Mouse (Mus musculus): ENCODE measurements around the gene Olfr1198.

Gene Olfr1198

GRCm38 (mm10) chr2:88751270-88751669 is at the start of gene Olfr1198:
Olfr1198 (minus strand) TSS chr2:88751370.
- no peak for DNase-seq

- no peak for DNase-seq
Measured at GRCm38 (mm10) chr2:88792736-88793135, 41.6 kb upstream of the Olfr1198 start, which contains the start of gene Olfr1201. Olfr1201 (plus strand) TSS chr2:88793036.

DNA sequence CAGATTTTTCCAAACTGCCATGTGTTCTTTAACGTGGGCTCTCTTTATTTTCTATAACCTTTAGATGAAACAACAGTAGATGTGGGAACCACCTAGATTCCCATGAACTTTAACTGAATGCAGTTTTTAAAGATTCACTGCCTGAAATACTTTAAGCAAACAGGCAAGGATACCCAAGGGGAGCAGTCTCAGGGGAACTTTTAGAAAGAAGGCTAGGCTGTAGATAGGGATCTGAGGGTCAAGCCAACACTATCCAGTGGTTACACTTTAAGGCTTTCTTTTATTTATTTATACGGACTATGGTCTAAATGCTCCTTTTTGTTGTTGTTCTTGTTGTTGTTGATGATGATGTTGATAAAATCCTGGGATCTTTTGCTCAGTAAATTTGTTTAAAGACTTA is 19.2 kb upstream of the Olfr1198 start, which contains the start of gene Olfr1200:
Olfr1200 (minus strand) TSS at position 101 of the 400 bp plus-strand sequence.
- DNase-seq = no peak

DNA sequence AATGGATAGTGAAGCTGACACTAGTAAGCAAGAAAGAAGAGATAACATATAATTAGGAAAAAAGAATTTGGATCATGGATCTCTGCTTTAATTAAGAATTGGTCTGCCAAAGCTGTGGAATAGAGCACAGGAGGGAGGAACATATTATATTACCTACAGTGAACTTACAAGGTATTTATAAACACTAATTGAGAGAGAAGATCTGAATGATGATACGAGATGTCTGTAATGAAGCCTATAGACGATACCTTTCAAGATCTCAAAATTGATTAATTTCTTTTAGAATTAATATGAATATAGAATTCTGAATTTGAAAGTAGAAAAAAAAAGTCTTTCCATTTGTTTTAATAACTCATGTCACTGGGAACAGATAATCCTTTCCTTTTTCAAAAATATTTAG is 9.2 kb upstream of the Olfr1198 start, which contains the start of gene Olfr1199:
Olfr1199 (minus strand) TSS at position 101 of the 400 bp plus-strand sequence.
- no peak for DNase-seq

DNA sequence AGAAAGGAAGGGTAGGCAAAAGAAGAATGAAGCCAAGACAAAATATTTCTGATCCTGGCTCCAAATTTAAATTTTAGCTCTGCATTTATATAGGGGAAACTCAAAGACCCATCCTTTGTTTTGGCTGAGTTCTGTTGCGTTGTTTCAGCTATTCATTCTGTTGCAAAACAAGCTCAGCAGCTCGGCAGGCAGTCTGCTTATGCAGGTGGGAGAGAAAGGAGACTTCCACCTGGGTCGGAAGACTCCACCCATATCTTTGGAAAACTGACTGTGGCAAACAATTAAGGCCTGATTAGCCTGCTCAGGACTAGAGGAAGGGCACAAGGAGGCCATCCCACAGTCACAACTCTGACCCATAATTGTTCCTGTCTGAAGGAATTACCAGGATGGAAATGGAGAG is 7.8 kb downstream of the Olfr1198 start:
- DNase-seq = no peak

DNA sequence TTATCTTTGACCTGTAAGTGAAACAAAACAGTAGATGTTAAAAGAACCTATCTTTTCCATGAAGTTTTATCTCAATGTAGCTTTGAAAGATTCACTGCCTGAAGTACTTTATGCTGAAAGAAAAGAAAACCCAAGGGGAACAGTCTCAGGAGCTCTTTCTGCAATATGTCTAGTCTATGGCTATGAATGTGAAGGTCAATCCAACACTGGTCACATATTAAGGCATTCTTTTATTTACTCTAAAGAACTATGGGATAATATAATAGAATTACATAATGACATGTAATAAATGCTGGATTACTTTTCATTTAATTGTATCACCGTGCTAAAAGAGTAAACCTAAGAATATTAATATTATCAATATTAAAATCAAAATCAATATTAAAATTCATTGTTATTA is 18.9 kb downstream of the Olfr1198 start, which contains the start of gene Olfr1197:
Olfr1197 (minus strand) TSS at position 101 of the 400 bp plus-strand sequence.
- DNase-seq = no peak

DNA sequence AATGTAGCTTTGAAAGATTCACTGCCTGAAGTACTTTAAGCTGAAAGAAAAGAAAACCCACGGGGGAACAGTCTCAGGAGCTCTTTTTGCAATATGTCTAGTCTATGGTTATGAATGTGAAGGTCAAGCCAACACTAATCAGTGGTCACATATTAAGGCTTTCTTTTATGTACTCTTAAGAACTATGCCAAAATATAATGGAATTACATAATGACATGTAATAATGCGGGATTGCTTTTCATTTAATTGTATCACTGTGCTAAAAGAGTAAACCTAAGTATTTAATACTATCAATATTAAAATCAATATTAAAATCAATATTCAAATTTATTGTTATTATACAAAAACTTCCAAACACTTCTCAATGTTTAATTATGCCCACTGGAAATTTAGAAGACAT is 46.7 kb downstream of the Olfr1198 start, which contains the start of gene Olfr1196:
Olfr1196 (minus strand) TSS at position 101 of the 400 bp plus-strand sequence.
- no peak for DNase-seq

All from kidney, adult 11 months (tissue).